Mouse (Mus musculus): Measurements from ENCODE around the gene Kcnf1.

- TF ChIP-seq FLI1 (IDR thresholded peaks at IDR 0.05; ENCODE audit: low read length): no peak
- no peak for TF ChIP-seq GATA1 (IDR thresholded peaks at IDR 0.05; ENCODE audit: borderline replicate concordance, low read length)
Observed at GRCm38 (mm10) chr12:17159549-17159948, 17.1 kb downstream of the Kcnf1 start.

Data from megakaryocyte, embryonic 14.5 days (primary cell).